Mouse (Mus musculus): ENCODE data around the gene Ppp1r8.
"Not testable (repeated sequence)": the region's sequence is repeated elsewhere in the genome, so short reads cannot be mapped to it uniquely, and the experiment has no call there.

Gene Ppp1r8

GRCm38 (mm10) chr4:132806620-132807191 is 36.3 kb downstream of the Ppp1r8 start:
- no peak for DNase-seq (ENCODE audit: low spot score)

- no peak for DNase-seq (ENCODE audit: low spot score)
Observed at GRCm38 (mm10) chr4:132805599-132806197, 37.3 kb downstream of the Ppp1r8 start.

GRCm38 (mm10) chr4:132805146-132805545 is 37.8 kb downstream of the Ppp1r8 start:
- DNase-seq (ENCODE audit: low spot score): no peak

- no peak for DNase-seq (ENCODE audit: low spot score)
Observed at GRCm38 (mm10) chr4:132804331-132804730, 38.6 kb downstream of the Ppp1r8 start.

DNA sequence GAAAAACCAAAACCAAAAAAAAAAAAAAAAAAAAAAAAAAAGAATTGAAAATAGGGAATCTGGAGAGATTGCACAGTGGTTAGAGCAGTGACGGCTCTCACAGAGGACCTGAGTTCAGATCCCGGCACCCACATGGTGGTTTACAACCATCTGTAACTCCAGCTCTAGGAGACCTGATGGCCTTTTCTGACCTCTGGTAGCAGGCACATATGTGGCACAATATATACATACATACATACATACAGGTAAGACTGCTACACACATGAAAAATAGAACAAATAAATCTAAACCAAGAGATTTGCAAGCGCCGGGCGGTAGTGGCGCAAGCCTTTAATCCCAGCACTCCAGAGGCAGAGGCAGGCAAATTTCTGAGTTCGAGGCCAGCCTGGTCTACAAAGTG is 39.1 kb downstream of the Ppp1r8 start:
- DNase-seq (ENCODE audit: low spot score): no peak

- DNase-seq (ENCODE audit: low spot score): no peak
Observed at GRCm38 (mm10) chr4:132803212-132803611, 39.8 kb downstream of the Ppp1r8 start.

DNA sequence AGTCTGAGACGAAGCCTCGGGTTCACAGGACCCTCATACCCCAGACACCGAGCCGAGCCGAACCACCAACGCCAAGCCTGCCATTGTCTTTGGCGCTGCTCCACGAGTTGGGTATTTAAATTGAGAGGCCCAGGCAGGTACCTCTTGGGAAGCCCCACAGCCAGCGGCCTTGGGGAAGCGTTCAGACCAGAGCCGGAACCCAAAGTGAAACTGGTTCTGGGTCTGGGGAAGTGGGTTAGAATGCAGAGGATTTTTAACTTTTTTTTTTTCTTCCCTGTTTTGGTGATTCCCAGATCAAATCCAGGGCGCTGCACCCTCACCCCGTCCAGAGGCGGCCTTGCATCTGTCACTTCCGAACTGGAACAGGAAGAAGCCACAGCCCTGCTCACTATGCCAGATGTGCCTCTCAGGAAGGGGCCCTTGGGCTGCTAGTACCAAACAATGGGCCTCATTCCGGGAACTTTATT is 40.8 kb downstream of the Ppp1r8 start:
- DNase-seq (ENCODE audit: low spot score): no peak

DNA sequence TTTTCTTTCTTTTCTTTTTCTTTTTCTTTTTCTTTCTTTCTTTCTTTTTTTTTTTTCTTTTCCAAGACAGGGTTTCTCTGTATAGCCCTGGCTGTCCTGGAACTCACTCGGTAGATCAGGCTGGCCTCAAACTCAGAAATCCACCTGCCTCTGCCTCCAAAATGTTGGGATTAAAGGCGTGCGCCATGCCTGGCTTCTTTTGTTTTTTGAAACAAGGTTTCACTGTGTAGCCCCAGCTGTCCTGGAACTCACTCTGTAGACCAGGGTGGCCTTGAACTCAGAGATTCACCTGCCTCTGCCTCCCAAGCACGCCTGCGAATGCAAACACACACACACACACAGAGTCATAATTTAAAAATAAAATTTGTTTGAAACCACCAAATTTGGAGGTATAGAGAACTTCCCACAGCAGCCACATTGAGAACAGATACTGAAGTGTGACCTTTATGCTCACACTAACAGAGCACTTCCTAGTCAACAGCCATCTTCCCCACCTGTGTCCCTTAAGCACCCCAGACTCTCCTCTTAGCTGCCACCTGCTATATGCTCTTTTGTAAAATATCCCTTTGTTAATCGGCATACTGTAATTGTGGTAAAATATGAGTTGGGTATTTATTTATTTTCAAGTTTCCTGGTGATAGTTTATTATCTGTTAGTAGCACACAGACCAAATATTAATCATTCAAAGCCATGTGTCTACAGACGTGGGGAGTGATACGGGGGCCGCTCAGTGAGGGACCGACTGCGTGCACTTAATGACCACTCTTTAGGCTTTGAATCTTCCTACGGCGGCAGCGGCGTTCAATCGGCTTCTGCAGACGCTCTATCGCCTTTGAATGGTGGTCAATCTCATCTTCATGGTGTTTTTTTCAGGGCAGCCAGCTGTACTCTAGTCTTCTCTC is 41.5 kb downstream of the Ppp1r8 start:
- no peak for DNase-seq (ENCODE audit: low spot score)

- no peak for DNase-seq (ENCODE audit: low spot score)
Observed at GRCm38 (mm10) chr4:132799845-132800244, 43.1 kb downstream of the Ppp1r8 start.

DNA sequence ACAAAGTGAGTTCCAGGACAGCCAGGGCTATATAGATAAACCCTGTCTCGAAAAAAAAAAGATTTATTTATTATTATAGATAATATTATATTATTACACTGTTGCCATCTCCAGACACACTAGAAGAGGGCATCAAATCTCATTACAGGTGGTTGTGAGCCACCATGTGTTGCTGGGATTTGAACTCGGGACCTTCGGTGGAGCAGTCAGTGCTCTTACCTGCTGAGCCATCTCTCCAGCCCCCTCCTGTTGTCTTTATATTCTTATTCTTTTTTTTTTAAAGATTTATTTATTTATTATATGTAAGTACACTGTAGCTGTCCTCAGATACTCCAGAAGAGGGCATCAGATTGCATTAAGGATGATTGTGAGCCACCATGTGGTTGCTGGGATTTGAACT is 44.3 kb downstream of the Ppp1r8 start:
- not testable (repeated sequence) for DNase-seq (ENCODE audit: low spot score)

DNA sequence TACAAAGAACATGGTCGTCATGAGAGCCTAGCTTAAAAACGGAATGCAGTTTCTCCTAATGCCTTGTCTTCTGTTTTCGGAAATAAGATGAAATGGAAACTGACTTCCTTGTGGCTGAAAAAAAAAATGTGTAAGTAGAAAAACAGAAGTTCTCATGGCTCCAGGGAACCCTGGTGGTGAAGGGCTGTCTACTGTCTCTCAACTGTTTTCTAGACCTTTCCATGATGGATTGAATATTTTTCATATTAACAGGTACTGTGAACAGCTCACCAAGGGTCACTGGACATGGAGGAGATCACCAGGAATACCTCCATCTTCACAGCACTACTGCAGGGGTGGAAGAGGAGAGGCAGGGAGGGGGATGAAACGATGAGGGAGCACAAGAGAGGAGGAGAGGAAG is 44.9 kb downstream of the Ppp1r8 start:
- DNase-seq (ENCODE audit: low spot score): no peak

GRCm38 (mm10) chr4:132797461-132797860 is 45.5 kb downstream of the Ppp1r8 start:
- no peak for DNase-seq (ENCODE audit: low spot score)

DNA sequence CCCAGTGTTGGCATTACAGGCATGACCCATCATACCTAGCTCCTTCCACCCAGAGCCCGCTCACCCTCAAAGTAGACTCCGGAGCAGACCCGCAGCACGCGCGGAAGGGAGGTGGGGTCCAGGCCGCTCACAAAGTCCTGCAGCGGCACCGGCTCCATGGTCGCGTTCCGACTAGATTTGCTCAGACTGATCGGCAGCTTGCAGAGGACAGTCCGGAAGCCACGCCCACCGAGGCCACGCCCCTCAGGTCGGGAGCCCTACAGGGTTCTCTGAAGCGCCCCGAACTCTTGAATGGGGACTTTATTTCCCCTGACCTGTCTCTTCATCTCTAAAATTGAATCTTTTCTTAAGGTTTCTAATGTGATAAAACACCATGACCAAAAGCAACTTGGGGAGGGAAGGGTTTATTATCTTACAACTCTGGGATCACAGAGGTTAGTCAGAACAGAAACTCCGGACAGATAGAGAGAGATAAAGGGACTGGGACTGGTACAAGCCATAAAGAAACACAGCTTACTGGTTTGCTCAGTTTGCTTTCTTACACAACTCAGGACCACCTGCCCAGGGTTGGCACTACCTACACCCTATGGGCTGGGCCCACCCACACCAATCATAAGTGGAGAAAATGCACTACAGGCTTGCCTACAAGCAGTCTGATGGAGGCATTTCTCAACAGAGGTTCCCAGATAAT is 46.6 kb downstream of the Ppp1r8 start, which contains the start of gene Themis2:
Themis2 (minus strand) TSS at position 192 of the 691 bp plus-strand sequence.
- DNase-seq (ENCODE audit: low spot score): peak; percentile 89

- no peak for DNase-seq (ENCODE audit: low spot score)
Observed at GRCm38 (mm10) chr4:132795171-132795570, 47.8 kb downstream of the Ppp1r8 start.

DNA sequence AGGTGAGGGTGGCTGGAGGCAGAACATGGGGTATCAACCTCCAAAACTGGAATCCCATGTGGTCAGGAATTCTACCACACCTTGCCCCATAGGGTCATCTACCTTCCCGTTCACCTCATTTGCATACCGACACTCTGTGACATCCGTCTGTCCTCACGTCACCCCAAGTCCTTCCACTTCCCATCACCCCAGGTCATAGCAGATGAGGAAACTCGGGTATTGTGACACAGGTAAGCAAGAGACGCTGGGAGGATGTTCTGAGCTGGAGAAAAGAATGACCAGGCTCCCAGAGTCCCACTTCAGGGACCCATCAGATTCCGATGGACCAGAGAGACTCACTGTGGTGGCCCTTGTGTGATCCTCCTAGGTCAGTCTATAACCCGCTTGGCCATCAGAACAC is 48.2 kb downstream of the Ppp1r8 start:
- no peak for DNase-seq (ENCODE audit: low spot score)

DNA sequence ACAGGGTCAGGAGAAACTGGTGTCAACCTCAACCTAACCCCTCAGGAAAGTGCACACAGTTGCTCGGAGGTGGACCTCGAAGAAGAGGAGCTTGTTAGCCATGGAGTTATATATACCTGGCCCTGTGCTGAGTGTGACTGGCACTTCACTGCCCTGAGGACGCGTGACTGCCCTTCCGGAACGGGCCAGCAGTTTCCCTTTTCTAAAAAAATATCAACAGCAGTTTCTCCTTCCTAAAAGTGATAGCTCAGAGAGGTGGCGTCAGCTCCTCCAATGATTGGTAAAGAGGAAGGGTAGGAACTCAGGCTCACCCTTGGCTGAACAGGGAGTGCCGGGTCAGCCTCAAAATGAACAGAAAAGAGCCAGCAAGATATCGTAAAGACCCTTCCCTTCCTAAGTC is 48.9 kb downstream of the Ppp1r8 start:
- DNase-seq (ENCODE audit: low spot score): no peak

- DNase-seq (ENCODE audit: low spot score): not testable (repeated sequence)
Observed at GRCm38 (mm10) chr4:132793322-132794004, 49.5 kb downstream of the Ppp1r8 start.

DNA sequence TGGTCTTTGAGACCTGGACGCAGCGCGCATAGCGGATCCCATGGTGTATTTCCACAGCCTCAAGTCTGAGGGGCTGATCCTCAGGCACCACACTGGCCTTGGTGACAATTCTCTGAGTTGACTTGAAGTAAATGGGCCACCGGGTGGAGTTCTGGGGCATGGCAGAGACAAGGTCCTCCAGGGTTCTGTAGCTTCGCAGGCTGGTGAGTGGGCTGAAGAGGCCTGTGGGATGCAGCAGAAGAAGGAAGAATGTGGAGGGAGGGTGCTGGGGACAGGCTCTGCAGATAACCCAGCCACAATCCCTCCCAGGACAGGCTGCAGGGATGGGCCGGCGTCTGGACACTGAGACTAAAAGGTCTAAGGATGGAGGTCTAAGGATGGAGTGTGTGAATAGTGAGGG is 53.2 kb downstream of the Ppp1r8 start:
- no peak for DNase-seq (ENCODE audit: low spot score)

GRCm38 (mm10) chr4:132785228-132785627 is 57.7 kb downstream of the Ppp1r8 start:
- DNase-seq (ENCODE audit: low spot score): no peak

DNA sequence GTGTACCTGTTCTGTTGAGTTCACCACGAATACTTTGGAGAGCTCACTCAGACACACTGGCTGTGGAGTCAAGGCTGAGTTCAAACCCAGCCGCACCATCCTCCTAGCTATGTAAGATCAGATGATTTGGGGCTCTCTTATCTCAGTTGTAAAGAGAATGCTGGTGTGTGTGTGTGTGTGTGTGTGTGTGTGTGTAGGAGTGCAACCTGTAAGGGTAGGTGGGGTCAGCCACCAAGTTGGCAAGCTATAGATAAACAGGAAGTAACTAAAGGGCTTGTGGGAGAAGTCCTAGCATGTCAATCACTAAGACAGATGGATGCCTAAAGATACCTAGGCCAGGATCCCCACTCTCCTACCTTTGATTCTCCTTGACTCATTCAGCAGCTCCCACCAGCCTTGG is 59.2 kb downstream of the Ppp1r8 start:
- no peak for DNase-seq (ENCODE audit: low spot score)

DNA sequence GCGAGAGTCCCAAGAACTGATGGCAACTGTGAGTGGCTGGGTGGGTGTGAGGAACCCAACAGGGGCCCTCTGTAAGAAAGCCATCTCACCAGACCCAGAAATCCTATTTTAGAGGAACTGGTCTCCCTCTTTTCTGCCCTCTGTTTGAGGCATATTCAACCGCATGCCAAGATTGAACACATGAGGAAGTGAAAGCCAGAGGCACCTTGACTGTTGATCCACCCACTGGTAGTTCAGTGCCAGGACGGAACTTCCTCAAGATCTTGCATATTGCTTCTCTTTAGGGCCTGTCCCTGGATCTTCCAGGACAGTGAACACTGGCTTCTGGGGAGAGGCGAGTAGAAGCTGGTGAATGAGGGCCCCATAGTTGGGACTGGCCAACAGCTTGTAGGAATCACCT is 62.7 kb downstream of the Ppp1r8 start:
- no peak for DNase-seq (ENCODE audit: low spot score)
